Mouse (Mus musculus) bone marrow, adult 2 months (tissue): ENCODE measurements around the gene Dnah14. TPM values are rescaled to one million over a fixed set of nuclear protein-coding genes. Genes with fewer than 3 reads are reported as not detected.
A peak's percentile ranks its signal among the peaks of the same experiment; 100 is the strongest.

Source experiments
- H3K27ac ChIP-seq: fragments of 200-500 bp; 2 replicates; pipeline ENCODE4 v1.5.1; 2012; ENCODE audit warnings: low read depth, mild to moderate bottlenecking, control low read depth, inconsistent platforms, low read length; ENCODE audit not compliant: control insufficient read depth, poor library complexity, insufficient read depth
- H3K4me1 ChIP-seq: fragments of 200-500 bp; 2 replicates; pipeline ENCODE4 v1.6.1; 2011; ENCODE audit warnings: low read length; ENCODE audit not compliant: control insufficient read depth, insufficient read depth
- H3K4me3 ChIP-seq: fragments of 200-500 bp; replicated peaks from 2 replicates; pipeline ENCODE3; 2011; ENCODE audit warnings: mild to moderate bottlenecking, low read depth, low read length, control low read depth; ENCODE audit not compliant: control insufficient read depth
- CTCF ChIP-seq: fragments of 200-500 bp; IDR thresholded peaks from 2 replicates; pipeline ENCODE4 v1.5.1; 2011; ENCODE audit warnings: low read length, control low read depth; ENCODE audit not compliant: control insufficient read depth, insufficient read depth
- POLR2A ChIP-seq: fragments of 200-500 bp; IDR thresholded peaks from 2 replicates; pipeline ENCODE4 v1.6.1; 2011; ENCODE audit warnings: low read depth, mild to moderate bottlenecking, control low read depth, low read length, borderline replicate concordance; ENCODE audit not compliant: control insufficient read depth
- WGBS: fragments of 180-500 bp; shearing (Covaris S2); methylation state at CpG from one replicate; pipeline ENCODE4 v1.1.7; 2018; 5-methylcytosine and 5-hydroxymethylcytosine counted together
- polyA plus RNA-seq: library from polyadenylated mRNA; stranded (reverse); fragments of >200 nt; gene quantifications from 2 replicates; pipeline ENCODE4 v1.2.4, GENCODE M21; 2011; ENCODE audit warnings: low replicate concordance; ENCODE audit not compliant: missing spikeins, insufficient read depth, insufficient read length

The Dnah14 gene
- polyA plus RNA-seq, 1 experiment: not detected

DNA sequence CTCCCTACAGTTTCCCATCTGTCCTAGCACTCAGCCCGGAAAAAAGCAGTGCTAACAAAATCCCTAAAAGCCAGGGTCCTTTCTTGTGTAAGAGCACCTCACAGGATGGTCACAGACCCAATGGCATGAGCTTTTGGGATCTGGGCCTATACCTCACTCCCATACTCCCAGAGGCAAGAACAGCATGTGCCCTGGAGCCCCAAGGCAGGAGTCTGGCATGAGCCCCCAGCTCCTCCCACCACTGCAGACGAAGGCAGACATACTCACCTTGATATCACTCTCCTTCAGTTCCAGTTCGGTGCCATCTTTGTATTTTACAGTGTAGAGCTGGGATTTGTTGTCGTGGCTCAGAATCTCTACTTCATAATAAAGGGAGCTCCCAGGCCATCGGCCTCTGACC is 261.8 kb downstream of the Dnah14 start:
- WGBS: 81% methylated on average over 5 of the region's 5 CpGs
- Histone ChIP-seq H3K4me1 (no peaks in the 10 kb centered on the region; the same call in 1 of the 2 replicates), H3K27ac (0 out of 2 replicates have a peak overlapping the region, but pooled peaks have one; percentile 1), H3K4me3 (no peak overlapping the region)
- TF ChIP-seq CTCF (no peak), POLR2A (no peak)

DNA sequence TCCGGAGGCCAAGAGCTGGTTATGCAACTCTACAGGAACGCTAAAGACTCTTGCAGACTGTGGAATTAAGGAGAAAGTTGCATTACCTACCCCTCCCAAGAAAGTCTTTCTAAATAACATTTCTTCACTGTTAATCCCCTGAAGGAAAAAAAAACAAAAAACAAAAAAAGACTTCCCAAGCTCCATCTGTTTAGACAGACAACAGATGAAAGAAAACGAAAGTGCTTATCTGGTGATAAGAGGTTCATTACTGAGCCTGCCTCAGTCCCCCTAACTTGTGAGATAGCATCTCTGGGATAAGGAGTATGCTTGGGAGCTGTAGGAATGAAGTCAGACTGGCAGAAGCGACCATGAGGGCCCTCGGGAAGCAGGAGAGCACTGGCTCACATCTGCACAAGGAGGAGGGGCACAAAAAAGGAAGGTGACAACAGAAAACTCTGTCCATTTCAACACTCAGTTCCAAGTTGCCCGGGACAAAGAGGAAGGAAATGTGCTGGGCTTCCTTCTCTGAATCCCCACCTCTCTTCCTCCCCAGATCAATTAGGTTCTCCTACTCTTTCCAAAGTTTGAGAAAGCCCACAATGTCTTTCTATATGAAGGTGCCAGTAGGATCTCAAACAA is 263.5 kb downstream of the Dnah14 start:
- 3% methylated on average over 6 of the region's 6 CpGs for WGBS
- no peaks in the 10 kb centered on the region; the same call in 1 of the 2 replicates for H3K4me1 ChIP-seq
- TF ChIP-seq POLR2A: no peak
- TF ChIP-seq CTCF: no peak

GRCm38 (mm10) chr1:181841396-181841795 is 265.0 kb downstream of the Dnah14 start:
- Histone ChIP-seq H3K4me3 (peak overlapping the region; percentile 92), H3K27ac (peak overlapping the region; percentile 98), H3K4me1 (peaks cover 2% of the 10 kb centered on the region; the same call in 1 of the 2 replicates)
- WGBS: under 1% methylated on average over 16 of the region's 16 CpGs
- no peak for TF ChIP-seq POLR2A
- TF ChIP-seq CTCF: no peak

More for the DNA sequence above, 263.5 kb downstream of the Dnah14 start:
- Histone ChIP-seq H3K27ac (no peak overlapping the region), H3K4me3 (peak overlapping the region; percentile 69)

GRCm38 (mm10) chr1:181841864-181842672 is 265.7 kb downstream of the Dnah14 start:
- under 1% methylated on average over 106 of the region's 113 CpGs for WGBS
- Histone ChIP-seq H3K4me3 (peak overlapping the region; percentile 92), H3K27ac (peak overlapping the region; percentile 98), H3K4me1 (peaks cover 2% of the 10 kb centered on the region; the same call in 1 of the 2 replicates)
- TF ChIP-seq POLR2A (peak; percentile 95), CTCF (peak; percentile 28; the same call in 1 of the 2 replicates)

- no peak for TF ChIP-seq POLR2A
- no peak for TF ChIP-seq CTCF
- H3K4me3 ChIP-seq: peak within 1 kb of the TSS; percentile 92
- H3K27ac ChIP-seq: peak within 1 kb of the TSS; percentile 98
- WGBS: 0% methylated on average over 14 of the region's 14 CpGs
- peaks cover 2% of the 10 kb centered on the region; the same call in 1 of the 2 replicates for H3K4me1 ChIP-seq
Measured at GRCm38 (mm10) chr1:181842781-181843180, 266.4 kb downstream of the Dnah14 start, which contains the start of gene Lbr. Gene Lbr (minus strand): TSS chr1:181843046.

DNA sequence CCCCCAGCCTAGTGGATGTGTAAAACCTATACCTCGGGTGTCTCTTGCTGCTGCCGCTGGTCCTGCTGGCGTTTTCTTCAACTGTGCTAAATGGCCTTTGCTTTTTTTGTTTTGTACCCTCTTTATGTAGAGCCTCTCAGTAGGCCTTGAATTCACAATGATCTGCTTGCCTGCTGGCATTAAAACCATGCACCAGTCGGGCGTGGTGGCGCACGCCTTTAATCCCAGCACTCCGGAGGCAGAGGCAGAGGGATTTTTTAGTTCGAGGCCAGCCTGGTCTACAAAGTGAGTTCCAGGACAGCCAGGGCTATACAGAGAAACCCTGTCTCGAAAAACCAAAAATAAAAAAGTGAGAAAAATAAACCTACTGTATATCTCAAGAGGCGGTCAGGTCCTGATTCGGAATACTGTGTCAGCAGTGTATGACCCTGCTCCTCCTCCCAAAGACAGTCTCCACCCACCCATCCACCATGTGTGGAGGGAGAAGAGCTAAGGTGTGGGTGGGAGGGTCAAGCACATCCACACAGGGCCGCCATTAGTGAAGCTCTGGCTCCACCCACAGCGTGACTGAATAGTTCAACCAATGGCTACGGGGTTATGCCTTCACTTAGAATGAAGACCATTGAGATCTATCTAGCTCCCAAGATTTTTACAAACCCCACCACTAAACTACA is 268.7 kb downstream of the Dnah14 start:
- Histone ChIP-seq H3K27ac (no peak overlapping the region), H3K4me1 (peaks cover 2% of the 10 kb centered on the region; the same call in 1 of the 2 replicates), H3K4me3 (no peak overlapping the region)
- TF ChIP-seq CTCF: no peak
- WGBS: 87% methylated on average over 15 of the region's 15 CpGs

DNA sequence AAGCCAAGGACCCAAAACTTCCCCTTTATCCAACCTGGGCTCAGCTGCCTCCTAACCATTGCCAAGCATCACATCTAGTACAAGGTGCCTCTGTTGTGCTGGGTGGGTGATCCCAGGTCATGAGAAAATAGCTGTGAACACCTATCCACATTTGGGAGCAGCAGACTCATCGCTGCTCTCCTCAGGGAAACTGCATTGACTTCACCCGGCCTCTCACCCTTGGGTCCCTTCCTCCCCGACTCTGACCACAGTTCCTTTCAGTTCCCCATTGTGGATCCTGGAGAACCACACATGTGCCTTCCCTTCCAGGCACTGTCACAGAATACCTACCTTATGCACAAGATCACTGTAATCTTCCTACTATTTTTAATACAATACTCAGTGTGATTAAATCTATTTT is 269.4 kb downstream of the Dnah14 start:
- Histone ChIP-seq H3K4me1 (peaks cover 2% of the 10 kb centered on the region; the same call in 1 of the 2 replicates), H3K27ac (no peak overlapping the region), H3K4me3 (no peak overlapping the region)
- whole genome bisulfite sequencing: 6% methylated on average over 3 of the region's 3 CpGs
- TF ChIP-seq CTCF: no peak
- TF ChIP-seq POLR2A: no peak

DNA sequence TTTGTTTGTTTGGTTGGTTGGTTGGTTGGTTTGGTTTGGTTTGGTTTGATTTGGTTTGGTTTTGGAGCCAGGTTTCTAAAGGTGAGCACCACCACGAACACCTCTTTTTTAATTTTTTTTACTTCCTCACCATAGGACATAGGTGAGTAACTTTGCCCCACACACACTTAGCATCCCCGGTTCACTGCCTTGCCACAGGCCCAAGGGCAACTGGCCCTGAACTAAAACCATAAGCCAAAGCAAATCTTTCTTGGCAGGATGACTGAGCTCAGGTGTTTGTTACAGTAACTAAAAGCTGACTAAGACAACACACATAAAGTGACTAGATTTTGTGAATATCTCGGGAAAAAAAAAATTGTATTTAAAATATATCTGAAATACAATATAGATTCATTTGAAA is 271.0 kb downstream of the Dnah14 start:
- 71% methylated on average over 3 of the region's 3 CpGs for WGBS

More for the DNA sequence above, 271.0 kb downstream of the Dnah14 start:
- TF ChIP-seq CTCF: no peak
- no peak for TF ChIP-seq POLR2A
- Histone ChIP-seq H3K4me3 (no peak overlapping the region), H3K4me1 (peaks cover 2% of the 10 kb centered on the region; the same call in 1 of the 2 replicates), H3K27ac (no peak overlapping the region)
